12 mouse cellular contexts compared by ENCODE assay signal in genomic region chr15:85179528-85180180, GRCm38 (mm10). TPM values are rescaled to one million over a fixed set of nuclear protein-coding genes. Genes with fewer than 3 reads are reported as not detected.
DNase-seq lines count a peak whose midpoint lies in the region; ATAC-seq and TF ChIP-seq lines count a peak whose summit lies in the region.
"Had no signal": no experiment of that assay in that cellular context is flagged by ENCODE, and none has a peak within 500 bp of the region (broad histone marks: within the 10 kb centered on the region; RNA-seq: fewer than 3 reads in every experiment).

No protein-coding gene starts in this region.

- H3K4me3 ChIP-seq in midbrain, postnatal 0 days (ENCODE audit: low read depth, low read length) = no peak overlapping the region
- H3K4me3 ChIP-seq in midbrain, embryonic 10.5 days = no peak overlapping the region
- no peak overlapping the region for H3K4me3 ChIP-seq in intestine, embryonic 14.5 days (ENCODE audit: low read depth, low read length)
- H3K4me3 ChIP-seq: liver, embryonic 13.5 days; midbrain, embryonic 13.5 days had no signal

- peak; percentile 94 for DNase-seq in heart, adult 11 months
- DNase-seq in heart, postnatal 25 days (ENCODE audit: low spot score) = no peak
- peak; percentile 59 for DNase-seq in midbrain, postnatal 0 days (ENCODE audit: low spot score)
- DNase-seq in midbrain, embryonic 10.5 days (ENCODE audit: low spot score) = no peak
- no peak for DNase-seq in intestine, embryonic 14.5 days (ENCODE audit: low spot score)
- no peak for DNase-seq in thymus, postnatal 36 days
- DNase-seq: B cell, adult 2 months; liver, embryonic 13.5 days had no signal

- no peak for ATAC-seq in midbrain, postnatal 0 days (ENCODE audit: low FRiP score)
- no peak for ATAC-seq in intestine, embryonic 14.5 days (replicated peaks; ENCODE audit: low FRiP score, low TSS enrichment, low read depth)
- no peak for ATAC-seq in frontal cortex, adult (ENCODE audit: low TSS enrichment)
- ATAC-seq in erythroid progenitor cell, adult 5-6 weeks (replicated peaks; ENCODE audit: low FRiP score, poor library complexity, severe bottlenecking) = no peak
- ATAC-seq: midbrain, embryonic 13.5 days had no signal

- no peaks in the 10 kb centered on the region for H3K9me3 ChIP-seq in midbrain, postnatal 0 days (ENCODE audit: low read length)
- H3K9me3 ChIP-seq in midbrain, embryonic 10.5 days (replicated peaks) = no peaks in the 10 kb centered on the region; the same call in 1 of the 2 replicates
- H3K9me3 ChIP-seq in intestine, embryonic 14.5 days (ENCODE audit: control insufficient read depth, low read length) = no peaks in the 10 kb centered on the region
- H3K9me3 ChIP-seq: liver, embryonic 13.5 days; midbrain, embryonic 13.5 days had no signal

- H3K9ac ChIP-seq in midbrain, postnatal 0 days (replicated peaks; ENCODE audit: low read length, poor library complexity, severe bottlenecking) = no peak overlapping the region
- no peak overlapping the region for H3K9ac ChIP-seq in intestine, embryonic 14.5 days (ENCODE audit: low read length)
- H3K9ac ChIP-seq: liver, embryonic 13.5 days; midbrain, embryonic 13.5 days had no signal

- intact Hi-C loops in heart, postnatal 25 days (cut with DNase I) = no loop called here

- WGBS in midbrain, postnatal 0 days = 70% methylated on average over 7 of the region's 7 CpGs
- WGBS in midbrain, embryonic 10.5 days = 83% methylated on average over 7 of the region's 7 CpGs
- WGBS in intestine, embryonic 14.5 days = 60% methylated on average over 7 of the region's 7 CpGs

- H3K27ac ChIP-seq in midbrain, postnatal 0 days (ENCODE audit: low read depth, low read length) = no peak overlapping the region; the same call in 1 of the 2 replicates
- H3K27ac ChIP-seq in midbrain, embryonic 10.5 days (replicated peaks) = no peak overlapping the region
- peak overlapping the region; percentile 66 for H3K27ac ChIP-seq in intestine, embryonic 14.5 days (ENCODE audit: low read depth)
- H3K27ac ChIP-seq: liver, embryonic 13.5 days; midbrain, embryonic 13.5 days had no signal

- H3K36me3 ChIP-seq in midbrain, postnatal 0 days (ENCODE audit: insufficient read depth, low read length) = no peaks in the 10 kb centered on the region
- H3K36me3 ChIP-seq in midbrain, embryonic 10.5 days = no peaks in the 10 kb centered on the region
- no peaks in the 10 kb centered on the region for H3K36me3 ChIP-seq in intestine, embryonic 14.5 days (ENCODE audit: control insufficient read depth, insufficient read depth, low read length)
- H3K36me3 ChIP-seq: liver, embryonic 13.5 days; midbrain, embryonic 13.5 days had no signal

- no peaks in the 10 kb centered on the region for H3K27me3 ChIP-seq in midbrain, postnatal 0 days (ENCODE audit: insufficient read depth, low read length)
- no peaks in the 10 kb centered on the region; the same call in 1 of the 2 replicates for H3K27me3 ChIP-seq in midbrain, embryonic 10.5 days (ENCODE audit: low read depth, poor library complexity, severe bottlenecking)
- H3K27me3 ChIP-seq in intestine, embryonic 14.5 days (replicated peaks; ENCODE audit: control insufficient read depth, insufficient read depth, low read length) = no peaks in the 10 kb centered on the region
- H3K27me3 ChIP-seq: liver, embryonic 13.5 days; midbrain, embryonic 13.5 days had no signal

- no peak overlapping the region for H3K4me2 ChIP-seq in midbrain, postnatal 0 days (ENCODE audit: low read depth, low read length, poor library complexity, severe bottlenecking)
- no peak overlapping the region for H3K4me2 ChIP-seq in intestine, embryonic 14.5 days (ENCODE audit: low read length)
- H3K4me2 ChIP-seq: liver, embryonic 13.5 days; midbrain, embryonic 13.5 days had no signal

- no peak for TF ChIP-seq CTCF in midbrain, postnatal 0 days (IDR thresholded peaks at IDR 0.05)

- H3K4me1 ChIP-seq in midbrain, postnatal 0 days (ENCODE audit: insufficient read depth, low read length) = no peaks in the 10 kb centered on the region
- H3K4me1 ChIP-seq in midbrain, embryonic 10.5 days = no peaks in the 10 kb centered on the region
- H3K4me1 ChIP-seq in intestine, embryonic 14.5 days (replicated peaks; ENCODE audit: control insufficient read depth, insufficient read depth, low read length) = no peaks in the 10 kb centered on the region; the same call in none of the 2 replicates
- H3K4me1 ChIP-seq: liver, embryonic 13.5 days had no signal

RNA-seq across cellular contexts. Expression of gene Fbln1, which starts 26.1 kb away (rescaled TPM):
- 10 to 100 TPM; 94.1 to 94.2 TPM for total RNA-seq in heart, postnatal 25 days (2021)
- total RNA-seq in midbrain, postnatal 0 days (2014; rRNA removed) = 57.8 and 64.5 TPM in 2 replicates
- polyA plus RNA-seq in midbrain, postnatal 0 days (2015; fragmentation: Nextera tagmentation; extraction: Ambion mirVana) = 46.2 and 48.5 TPM in 2 replicates
- polyA plus RNA-seq in midbrain, embryonic 10.5 days (2016; fragmentation: Nextera tagmentation; extraction: Ambion mirVana) = 162 and 179 TPM in 2 replicates
- polyA plus RNA-seq in intestine, embryonic 14.5 days (2014; fragmentation: Nextera tagmentation; extraction: Ambion mirVana) = 236 and 255 TPM in 2 replicates
- total RNA-seq in erythroid progenitor cell, adult 5-6 weeks (2015; ENCODE audit: low replicate concordance) = not detected in 2 replicates
- total RNA-seq in erythroid progenitor cell, adult 5-6 weeks (2017; ENCODE audit: low replicate concordance) = not detected in 2 replicates

RNA-seq across cellular contexts. Expression of gene Ribc2, which starts 47.8 kb away (rescaled TPM):
- total RNA-seq in heart, postnatal 25 days (2021) = not detected
- 0.77 TPM in 1 of 2 replicates, not detected in the other for total RNA-seq in midbrain, postnatal 0 days (2014; rRNA removed)
- 0.80 and 0.93 TPM in 2 replicates for polyA plus RNA-seq in midbrain, postnatal 0 days (2015; fragmentation: Nextera tagmentation; extraction: Ambion mirVana)
- 0.41 and 0.57 TPM in 2 replicates for polyA plus RNA-seq in midbrain, embryonic 10.5 days (2016; fragmentation: Nextera tagmentation; extraction: Ambion mirVana)
- 0.20 and 0.40 TPM in 2 replicates for polyA plus RNA-seq in intestine, embryonic 14.5 days (2014; fragmentation: Nextera tagmentation; extraction: Ambion mirVana)
- not detected in 2 replicates for total RNA-seq in erythroid progenitor cell, adult 5-6 weeks (2015; ENCODE audit: low replicate concordance)
- total RNA-seq in erythroid progenitor cell, adult 5-6 weeks (2017; ENCODE audit: low replicate concordance) = not detected in 2 replicates
- total RNA-seq: common myeloid progenitor, adult 5-6 weeks had no signal
- polyA plus RNA-seq: liver, embryonic 13.5 days had no signal

RNA-seq across cellular contexts. Expression of gene Smc1b, which starts 47.9 kb away (rescaled TPM):
- not detected for total RNA-seq in heart, postnatal 25 days (2021)
- total RNA-seq in midbrain, postnatal 0 days (2014; rRNA removed) = 0.60 and 0.66 TPM in 2 replicates
- 0.18 and 0.39 TPM in 2 replicates for polyA plus RNA-seq in midbrain, postnatal 0 days (2015; fragmentation: Nextera tagmentation; extraction: Ambion mirVana)
- polyA plus RNA-seq in midbrain, embryonic 10.5 days (2016; fragmentation: Nextera tagmentation; extraction: Ambion mirVana) = 0.11 and 0.12 TPM in 2 replicates
- 0.22 and 0.23 TPM in 2 replicates for polyA plus RNA-seq in intestine, embryonic 14.5 days (2014; fragmentation: Nextera tagmentation; extraction: Ambion mirVana)
- total RNA-seq in erythroid progenitor cell, adult 5-6 weeks (2015; ENCODE audit: low replicate concordance) = not detected in 2 replicates
- not detected in 2 replicates for total RNA-seq in erythroid progenitor cell, adult 5-6 weeks (2017; ENCODE audit: low replicate concordance)

Comparison
In these comparisons a context has a peak if more than half of its experiments do, and no peak if none do; other contexts are left out.
1. DNase-seq: peak in heart, adult 11 months (single experiment) and midbrain, postnatal 0 days (single experiment); none in heart, postnatal 25 days (single experiment), midbrain, embryonic 10.5 days (single experiment), intestine, embryonic 14.5 days (single experiment) and thymus, postnatal 36 days (0 of 2).
2. RNA of gene Fbln1, which starts 26.1 kb away (total RNA-seq): 94.1 to 94.2 TPM in heart, postnatal 25 days and 57.8 to 64.5 TPM in midbrain, postnatal 0 days; not detected in erythroid progenitor cell, adult 5-6 weeks; every median in the first group is over 10 times any median in the second.